Mouse (Mus musculus): Measurements from ENCODE around the gene Stom.

Stom gene

GRCm38 (mm10) chr2:35267156-35267875, 69.5 kb downstream of the Stom start:
- peaks cover 51% of the 10 kb centered on the region for H3K27me3 ChIP-seq (ENCODE audit: insufficient read depth, low read length)
- H3K4me1 ChIP-seq (replicated peaks; ENCODE audit: low read depth, low read length): peaks cover 65% of the 10 kb centered on the region
- TF ChIP-seq POU5F1 (IDR thresholded peaks at IDR 0.05; ENCODE audit: borderline replicate concordance, low read length) (no peak), NANOG (IDR thresholded peaks at IDR 0.05; ENCODE audit: borderline replicate concordance, low read length) (no peak), CTCF (conservative IDR thresholded peaks at IDR 0.05; ENCODE audit: low read length) (no peak)
- no peaks in the 10 kb centered on the region for H3K36me3 ChIP-seq (ENCODE audit: insufficient read depth, low read length)
- no peaks in the 10 kb centered on the region for H3K9me3 ChIP-seq (ENCODE audit: low read length)
- H3K4me3 ChIP-seq (replicated peaks; ENCODE audit: low read length): no peak overlapping the region

- no peak overlapping the region for H3K4me3 ChIP-seq (replicated peaks; ENCODE audit: low read length)
- TF ChIP-seq POU5F1 (IDR thresholded peaks at IDR 0.05; ENCODE audit: borderline replicate concordance, low read length) (no peak), NANOG (IDR thresholded peaks at IDR 0.05; ENCODE audit: borderline replicate concordance, low read length) (no peak), CTCF (conservative IDR thresholded peaks at IDR 0.05; ENCODE audit: low read length) (no peak)
- peaks cover 51% of the 10 kb centered on the region for H3K27me3 ChIP-seq (ENCODE audit: insufficient read depth, low read length)
- peaks cover 58% of the 10 kb centered on the region for H3K4me1 ChIP-seq (replicated peaks; ENCODE audit: low read depth, low read length)
- no peaks in the 10 kb centered on the region for H3K9me3 ChIP-seq (ENCODE audit: low read length)
- H3K36me3 ChIP-seq (ENCODE audit: insufficient read depth, low read length): no peaks in the 10 kb centered on the region
Measured at GRCm38 (mm10) chr2:35266251-35266905, 70.4 kb downstream of the Stom start.

- Histone ChIP-seq H3K27me3 (ENCODE audit: insufficient read depth, low read length) (peaks cover 51% of the 10 kb centered on the region), H3K4me1 (replicated peaks; ENCODE audit: low read depth, low read length) (peaks cover 54% of the 10 kb centered on the region), H3K36me3 (ENCODE audit: insufficient read depth, low read length) (no peaks in the 10 kb centered on the region), H3K9me3 (ENCODE audit: low read length) (no peaks in the 10 kb centered on the region), H3K4me3 (replicated peaks; ENCODE audit: low read length) (peak overlapping the region; percentile 13; the same call in 1 of the 2 replicates)
- TF ChIP-seq POU5F1 (IDR thresholded peaks at IDR 0.05; ENCODE audit: borderline replicate concordance, low read length) (no peak), NANOG (IDR thresholded peaks at IDR 0.05; ENCODE audit: borderline replicate concordance, low read length) (no peak), CTCF (conservative IDR thresholded peaks at IDR 0.05; ENCODE audit: low read length) (no peak)
Measured at GRCm38 (mm10) chr2:35265775-35266174, 71.0 kb downstream of the Stom start.

- Histone ChIP-seq H3K27me3 (ENCODE audit: insufficient read depth, low read length) (peaks cover 51% of the 10 kb centered on the region), H3K4me1 (replicated peaks; ENCODE audit: low read depth, low read length) (peaks cover 50% of the 10 kb centered on the region), H3K4me3 (replicated peaks; ENCODE audit: low read length) (peak overlapping the region; percentile 13; the same call in 1 of the 2 replicates), H3K9me3 (ENCODE audit: low read length) (no peaks in the 10 kb centered on the region), H3K36me3 (ENCODE audit: insufficient read depth, low read length) (no peaks in the 10 kb centered on the region)
- TF ChIP-seq CTCF (conservative IDR thresholded peaks at IDR 0.05; ENCODE audit: low read length) (peak; percentile 46), POU5F1 (IDR thresholded peaks at IDR 0.05; ENCODE audit: borderline replicate concordance, low read length) (no peak)
Measured at GRCm38 (mm10) chr2:35265296-35265695, 71.5 kb downstream of the Stom start.

GRCm38 (mm10) chr2:35264095-35264494, 72.7 kb downstream of the Stom start:
- no peak for TF ChIP-seq CTCF (conservative IDR thresholded peaks at IDR 0.05; ENCODE audit: low read length)
- no peak for TF ChIP-seq NANOG (IDR thresholded peaks at IDR 0.05; ENCODE audit: borderline replicate concordance, low read length)
- no peak for TF ChIP-seq POU5F1 (IDR thresholded peaks at IDR 0.05; ENCODE audit: borderline replicate concordance, low read length)
- Histone ChIP-seq H3K4me1 (replicated peaks; ENCODE audit: low read depth, low read length) (peaks cover 42% of the 10 kb centered on the region), H3K27me3 (ENCODE audit: insufficient read depth, low read length) (peaks cover 54% of the 10 kb centered on the region), H3K36me3 (ENCODE audit: insufficient read depth, low read length) (no peaks in the 10 kb centered on the region), H3K9me3 (ENCODE audit: low read length) (no peaks in the 10 kb centered on the region), H3K4me3 (replicated peaks; ENCODE audit: low read length) (no peak overlapping the region)

Measured in E14TG2a.4 (cell line).